Mouse (Mus musculus): ENCODE data around the gene Unc13b. TPM values are rescaled to one million over a fixed set of nuclear protein-coding genes. Genes with fewer than 3 reads are reported as not detected.

Unc13b gene
- polyA plus RNA-seq, 1 experiment from 2014 or later = 9.1 TPM

Other genes starting within 250 kb of the Unc13b start
- 0.06 TPM in 1 of 2 replicates, not detected in the other for gene Fam205a1, start 205.1 kb upstream of the Unc13b start, polyA plus RNA-seq (2015; fragmentation: Nextera tagmentation; extraction: Ambion mirVana)
- 0.04 TPM in 1 of 2 replicates, not detected in the other for gene Gm12394, start 202.2 kb upstream of the Unc13b start, polyA plus RNA-seq (2015; fragmentation: Nextera tagmentation; extraction: Ambion mirVana)
- gene Fam205c, start 184.7 kb upstream of the Unc13b start, polyA plus RNA-seq (2015; fragmentation: Nextera tagmentation; extraction: Ambion mirVana) = 0.13 and 0.34 TPM in 2 replicates
- 4.8 and 5.8 TPM in 2 replicates for gene Phf24, start 142.3 kb upstream of the Unc13b start, polyA plus RNA-seq (2015; fragmentation: Nextera tagmentation; extraction: Ambion mirVana)
- gene Dnajb5, start 109.1 kb upstream of the Unc13b start, polyA plus RNA-seq (2015; fragmentation: Nextera tagmentation; extraction: Ambion mirVana) = 16.9 and 17.2 TPM in 2 replicates
- gene 1700022I11Rik, start 89.3 kb upstream of the Unc13b start, polyA plus RNA-seq (2015; fragmentation: Nextera tagmentation; extraction: Ambion mirVana) = 0.47 and 1.4 TPM in 2 replicates
- gene Vcp, start 58.4 kb upstream of the Unc13b start, polyA plus RNA-seq (2015; fragmentation: Nextera tagmentation; extraction: Ambion mirVana) = 457 and 488 TPM in 2 replicates
- gene Fancg, start 48.4 kb upstream of the Unc13b start, polyA plus RNA-seq (2015; fragmentation: Nextera tagmentation; extraction: Ambion mirVana) = 12.9 and 13.0 TPM in 2 replicates
- 15.8 and 17.8 TPM in 2 replicates for gene Pigo, start 33.1 kb upstream of the Unc13b start, polyA plus RNA-seq (2015; fragmentation: Nextera tagmentation; extraction: Ambion mirVana)
- gene Stoml2, start 27.2 kb upstream of the Unc13b start, polyA plus RNA-seq (2015; fragmentation: Nextera tagmentation; extraction: Ambion mirVana) = 222 and 234 TPM in 2 replicates
- gene Fam214b, start 12.7 kb upstream of the Unc13b start, polyA plus RNA-seq (2015; fragmentation: Nextera tagmentation; extraction: Ambion mirVana) = 14.3 and 15.4 TPM in 2 replicates
- 0.05 and 0.10 TPM in 2 replicates for gene Atp8b5, start 208.2 kb downstream of the Unc13b start, polyA plus RNA-seq (2015; fragmentation: Nextera tagmentation; extraction: Ambion mirVana)

Measured in heart, embryonic 16.5 days (tissue).